Mouse (Mus musculus): ENCODE measurements at regions not wholly inside any gene's neighbourhood (a gene's known extent, or its start where the extent isn't known, plus 50 kb on each side); places are given as distances from the start of the nearest gene placed in this dataset.
A peak's percentile ranks its signal among the peaks of the same experiment; 100 is the strongest.

DNA sequence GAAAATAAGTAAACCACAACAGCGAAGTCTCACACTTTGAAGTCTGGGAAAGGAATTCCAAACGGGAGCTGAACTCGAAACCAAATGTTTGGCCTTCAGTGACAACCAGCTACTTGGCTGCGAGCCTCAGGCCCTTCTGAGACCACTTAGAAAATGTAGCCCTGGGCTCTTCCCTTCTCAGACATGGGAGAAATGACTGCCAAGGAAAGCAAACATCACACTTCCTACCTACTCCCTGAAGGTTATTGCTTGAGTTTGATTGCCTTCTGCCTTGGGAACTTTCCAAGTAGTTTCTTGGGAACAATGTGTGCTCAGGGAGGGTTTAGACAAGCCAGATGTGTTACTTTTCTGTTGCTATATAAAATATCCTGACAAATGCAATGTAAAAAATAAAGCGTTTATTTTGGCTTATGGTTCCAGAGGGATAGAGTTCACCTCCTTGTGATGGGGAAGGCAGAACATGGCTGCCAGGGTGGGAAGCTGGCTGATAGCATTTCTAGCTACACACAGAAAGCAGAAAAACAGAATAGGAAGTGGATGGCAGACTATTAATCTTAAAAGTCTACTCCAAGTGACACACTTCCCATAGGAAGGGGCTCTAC, 194.8 kb upstream of the Rack1 start:
- peak; percentile 21 for DNase-seq (ENCODE audit: low read depth, low spot score)

DNA sequence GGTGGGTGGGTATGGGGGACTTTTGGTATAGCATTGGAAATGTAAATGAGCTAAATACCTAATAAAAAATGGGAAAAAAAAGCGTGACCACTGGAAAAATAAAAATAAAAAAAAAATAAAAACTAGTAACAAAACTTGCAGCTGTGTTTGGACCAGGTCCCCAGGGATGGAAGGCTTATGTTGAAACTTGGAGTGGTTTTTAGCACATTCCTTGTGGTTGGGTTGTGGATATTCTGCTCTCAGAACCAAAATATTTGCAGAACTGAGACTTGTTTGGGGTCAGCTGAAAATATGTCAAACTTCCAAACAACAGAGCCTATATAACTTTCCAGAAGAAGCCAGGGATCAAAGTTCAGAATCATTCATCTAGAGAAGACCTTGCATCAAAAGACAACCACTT, 199.0 kb upstream of the Rack1 start:
- DNase-seq (ENCODE audit: low read depth, low spot score), result no peak

DNA sequence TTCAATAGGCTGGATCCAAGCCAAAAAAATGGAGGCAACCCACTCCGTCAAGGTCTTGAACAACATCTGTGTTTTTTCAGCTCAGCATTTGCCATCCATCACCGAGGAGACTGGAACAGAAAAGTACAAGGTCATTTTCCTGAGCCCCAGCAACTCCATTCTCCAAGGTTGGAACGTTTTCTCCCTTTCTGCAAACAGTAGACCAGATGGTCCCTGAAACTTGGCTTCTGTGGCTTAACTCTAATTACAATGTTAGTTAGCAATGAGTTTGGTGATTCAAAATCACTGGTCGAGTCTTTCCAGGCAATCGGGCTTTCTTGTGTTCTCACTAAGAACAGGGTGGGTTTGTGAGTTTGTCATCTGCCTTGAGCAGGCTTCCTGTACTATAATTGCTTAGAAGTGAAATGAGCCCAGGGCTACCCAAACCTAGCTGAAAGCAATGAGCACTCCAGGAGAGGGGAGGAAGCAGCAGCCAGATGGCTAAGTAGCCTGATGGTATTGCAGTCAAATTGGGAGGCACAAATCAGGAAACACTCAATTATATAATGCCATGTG, 200.5 kb upstream of the Rack1 start:
- DNase-seq (ENCODE audit: low read depth, low spot score), result peak; percentile 22

DNA sequence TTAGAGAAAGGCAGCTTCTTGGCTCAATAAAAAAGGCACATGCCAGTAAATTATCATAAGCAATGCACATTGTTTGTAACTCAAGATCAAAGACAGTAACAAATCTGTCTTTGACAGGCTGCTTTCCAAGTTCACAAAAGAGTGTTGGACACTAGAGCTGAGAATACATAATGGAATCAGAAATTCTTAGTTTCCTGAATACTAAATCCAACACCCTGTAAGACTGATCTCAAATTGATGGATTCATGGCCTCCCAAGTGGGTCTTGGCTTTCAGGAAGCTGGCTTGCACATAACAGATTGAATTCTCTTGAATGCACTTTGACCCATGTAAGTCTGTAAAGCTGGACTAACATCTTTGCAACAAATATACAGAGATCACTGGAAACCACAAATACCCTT, 201.1 kb upstream of the Rack1 start:
- no peak for DNase-seq (ENCODE audit: low read depth, low spot score)

DNA sequence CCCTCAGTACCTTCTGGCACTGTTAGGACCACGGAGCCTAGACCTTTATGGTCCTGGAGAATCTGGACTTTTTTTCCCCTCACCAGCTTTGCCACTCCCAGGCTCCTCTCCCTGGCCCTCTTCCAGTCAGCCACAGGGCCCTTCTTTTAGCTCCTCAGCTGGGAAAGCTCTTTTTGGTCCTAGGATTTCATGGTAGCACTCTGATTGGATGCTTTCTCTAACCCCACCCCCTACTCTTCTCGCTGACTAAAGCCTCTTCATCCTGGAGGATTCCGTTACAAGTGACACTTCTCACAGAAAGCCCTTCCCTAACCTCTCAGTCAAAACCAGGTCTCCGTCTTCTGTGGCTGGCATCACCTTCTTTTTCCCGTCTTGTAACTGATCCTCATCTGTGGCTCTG, 205.7 kb upstream of the Rack1 start:
- DNase-seq (ENCODE audit: low read depth, low spot score), result no peak

DNA sequence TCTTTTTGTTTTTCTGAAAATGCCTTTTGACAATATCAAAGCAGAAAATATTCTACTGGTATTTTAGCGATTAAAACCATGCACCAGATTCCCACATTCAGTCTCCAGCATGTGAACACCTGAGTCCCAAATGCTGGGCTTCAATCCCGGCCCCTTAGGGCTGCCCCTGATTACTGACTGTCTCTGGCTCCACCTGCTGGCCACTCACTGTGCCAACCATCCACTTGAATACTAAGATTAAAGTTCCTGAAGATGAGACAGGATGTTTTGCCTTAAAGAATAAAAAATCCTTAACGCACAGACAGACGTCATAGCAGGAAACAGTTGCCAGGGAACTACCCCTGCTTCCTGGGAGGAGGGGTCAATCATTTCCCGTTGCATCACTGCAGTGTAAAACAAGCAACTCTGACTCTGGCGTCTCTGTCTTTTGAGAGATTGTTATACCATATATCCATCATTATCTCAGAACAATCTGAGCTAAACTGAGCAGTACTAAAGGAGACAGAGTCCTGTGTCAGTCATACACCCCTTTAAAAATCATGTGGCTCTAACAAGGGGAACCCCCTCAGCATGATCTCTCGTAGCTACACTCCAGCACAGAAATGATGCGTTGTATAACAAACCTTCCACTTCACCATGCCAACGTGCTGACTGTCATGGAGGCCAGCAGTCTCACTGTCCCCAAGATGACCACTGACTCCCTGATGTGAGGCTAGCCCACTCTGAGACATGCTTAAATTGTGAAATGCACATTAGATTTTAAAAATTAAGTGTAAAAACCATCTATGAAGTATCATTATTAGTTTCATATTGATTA, 211.1 kb upstream of the Rack1 start:
- DNase-seq (ENCODE audit: low read depth, low spot score), result peak; percentile 15

DNA sequence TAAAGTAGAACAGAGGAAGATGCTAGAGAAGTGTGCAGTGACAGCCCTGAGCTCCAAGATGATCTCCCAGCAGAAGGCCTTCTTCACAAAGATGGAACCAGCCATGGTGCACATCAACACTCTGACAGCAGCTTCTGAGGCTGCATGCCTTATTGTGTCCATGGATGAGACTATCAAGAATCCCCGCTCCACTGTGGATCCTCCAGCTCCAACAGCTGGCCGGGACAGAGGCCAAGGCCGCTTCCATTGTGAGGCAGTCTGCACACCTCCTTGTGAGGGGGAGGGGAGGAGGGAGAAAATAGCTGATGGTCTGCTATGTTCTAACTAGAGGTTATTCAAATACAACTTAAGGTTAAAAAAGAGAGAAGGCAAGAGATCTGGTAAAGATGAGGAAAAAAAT, 231.4 kb upstream of the Rack1 start:
- no peak for DNase-seq (ENCODE audit: low read depth, low spot score)

DNA sequence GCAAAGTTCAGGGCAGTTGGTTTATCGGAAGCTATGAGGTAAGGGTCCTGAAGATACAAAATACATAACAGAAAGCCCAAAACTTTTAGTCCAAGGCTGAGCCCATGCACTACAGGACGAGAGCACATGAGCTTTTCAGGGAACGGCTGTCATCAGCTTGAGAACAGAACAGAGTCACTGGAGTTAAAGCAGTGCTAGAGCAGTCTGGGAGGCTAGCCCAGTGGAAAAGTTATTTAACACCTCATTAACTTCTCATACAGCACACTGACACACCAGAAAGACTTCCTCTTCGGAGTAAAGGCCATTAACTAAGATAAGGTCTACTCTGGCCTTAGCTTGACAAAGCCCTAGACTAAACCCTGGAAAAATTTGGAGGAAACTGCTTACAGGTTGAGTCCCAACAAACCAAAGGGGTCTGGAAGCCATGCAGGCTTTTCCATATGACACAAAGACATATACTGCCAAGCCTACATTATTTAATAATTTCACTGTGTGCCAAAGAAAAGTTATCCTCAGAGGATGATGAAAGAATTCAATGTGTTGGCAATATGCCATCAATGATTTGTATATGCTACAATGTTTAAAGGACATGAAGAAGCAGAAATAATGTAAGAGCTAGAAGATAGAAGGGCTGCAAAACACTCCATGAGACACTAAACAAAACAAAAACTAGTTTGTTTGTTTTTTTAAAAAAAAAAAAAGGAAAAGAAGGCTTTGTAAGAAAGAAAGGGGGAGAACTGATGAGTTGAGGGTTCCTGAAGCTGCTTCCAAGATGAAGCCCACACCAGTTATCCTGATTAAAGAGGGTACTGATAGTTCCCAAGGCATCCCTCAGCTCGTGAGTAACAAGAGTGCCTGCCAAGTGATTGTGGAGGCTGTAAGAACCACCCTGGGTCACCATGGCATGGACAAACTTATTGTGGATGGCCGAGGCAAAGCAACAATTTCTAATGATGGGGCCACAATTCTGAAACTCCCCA, 232.3 kb upstream of the Rack1 start:
- no peak for DNase-seq (ENCODE audit: low read depth, low spot score)

DNA sequence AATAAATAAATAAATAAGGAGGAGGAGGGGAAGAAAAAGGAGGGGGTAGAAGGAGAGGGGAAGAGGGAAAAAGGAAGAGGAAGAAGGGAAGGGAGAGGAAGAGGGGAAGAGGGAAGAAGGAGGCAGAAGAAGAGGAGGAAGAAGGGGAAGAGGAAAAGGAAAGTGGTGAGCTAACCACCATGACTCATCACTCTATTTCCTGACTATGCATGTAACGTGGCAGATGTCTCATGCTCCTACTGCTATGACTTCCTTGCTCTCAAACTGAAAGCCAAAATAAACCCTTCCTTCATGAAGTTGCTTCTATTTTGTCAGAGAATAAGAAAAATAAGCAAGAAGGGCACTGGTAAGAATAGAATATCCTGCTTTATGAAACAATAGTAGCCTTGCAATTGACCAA, 242.1 kb upstream of the Rack1 start:
- no peak for DNase-seq (ENCODE audit: low read depth, low spot score)

DNA sequence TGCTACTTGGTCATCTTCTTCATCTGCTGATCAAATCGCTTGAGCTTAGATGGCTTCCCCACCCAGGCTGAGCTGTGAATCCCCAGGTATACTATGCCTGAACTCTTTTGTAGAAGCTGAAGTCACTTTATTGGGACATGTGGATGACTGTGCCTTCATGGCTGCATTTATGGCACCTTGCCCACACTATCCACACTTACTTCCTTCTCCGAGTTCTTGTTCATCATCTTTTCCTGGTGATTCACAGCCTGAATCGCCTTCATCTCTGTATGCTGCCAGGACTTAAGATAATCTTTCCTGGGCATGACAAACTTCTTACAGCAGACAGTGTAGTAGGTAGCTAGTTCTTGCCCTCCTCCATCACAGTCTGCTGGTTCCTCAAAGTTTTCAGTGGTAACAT, 248.1 kb upstream of the Rack1 start:
- no peak for DNase-seq (ENCODE audit: low read depth, low spot score)

DNA sequence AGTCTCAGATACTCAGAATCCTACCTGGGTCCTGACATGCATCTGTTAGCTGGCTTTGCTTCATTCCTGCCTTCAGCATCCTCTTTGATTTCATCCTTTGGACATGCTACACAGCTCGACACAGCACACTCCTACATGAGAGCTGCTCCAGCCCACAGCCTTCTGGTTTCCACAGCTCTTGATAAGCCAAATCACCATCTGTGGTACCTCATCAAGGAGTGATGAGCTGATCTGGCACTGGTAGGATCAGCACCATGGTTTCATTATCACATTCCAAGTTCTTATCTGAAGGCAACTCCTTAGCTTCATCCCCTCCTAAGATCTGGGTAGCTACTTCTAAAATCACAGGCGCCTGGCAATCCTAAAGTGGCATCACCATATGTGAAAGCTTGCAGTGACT, 248.9 kb upstream of the Rack1 start:
- DNase-seq (ENCODE audit: low read depth, low spot score), result peak; percentile 83

DNA sequence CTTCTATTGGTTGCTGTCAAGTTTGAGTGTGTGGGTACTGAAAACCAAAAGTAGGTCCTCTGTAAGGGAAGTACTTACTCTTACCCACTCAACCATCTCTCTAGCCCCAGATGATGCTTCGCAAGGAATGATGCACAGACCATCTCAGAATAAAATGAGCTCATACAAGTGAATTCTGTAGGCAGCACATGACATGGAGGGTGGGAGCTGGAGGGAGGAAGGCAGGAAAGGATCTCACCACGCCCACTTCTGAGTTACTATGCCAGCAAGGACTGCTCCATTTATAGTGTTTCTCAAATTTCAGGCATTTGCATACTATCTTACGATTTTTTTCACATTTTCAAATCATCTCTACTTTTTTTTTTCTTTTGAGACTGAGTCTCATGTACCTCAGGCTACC, 273.8 kb upstream of the Rack1 start:
- DNase-seq (ENCODE audit: low read depth, low spot score), result peak; percentile 28

DNA sequence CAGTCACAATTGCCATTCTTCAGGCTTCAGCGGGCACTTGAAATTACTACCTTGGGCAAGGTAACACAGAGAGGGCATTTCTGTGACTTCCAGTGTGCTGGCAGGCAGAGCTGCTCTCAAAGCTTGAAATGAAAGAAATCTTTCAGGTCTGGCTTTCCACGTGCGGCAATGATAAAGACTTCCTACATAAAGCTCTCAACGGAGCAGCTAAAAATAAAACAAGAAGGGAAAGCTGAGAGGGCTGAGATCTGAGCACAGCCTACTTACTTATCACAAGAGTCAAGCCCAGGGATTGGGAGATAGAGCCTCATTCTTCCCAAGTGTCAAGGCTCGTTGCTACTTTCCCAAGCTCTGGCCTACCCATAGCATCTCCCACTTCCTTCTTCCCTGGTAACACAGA, 274.6 kb upstream of the Rack1 start:
- peak; percentile 29 for DNase-seq (ENCODE audit: low read depth, low spot score)

DNA sequence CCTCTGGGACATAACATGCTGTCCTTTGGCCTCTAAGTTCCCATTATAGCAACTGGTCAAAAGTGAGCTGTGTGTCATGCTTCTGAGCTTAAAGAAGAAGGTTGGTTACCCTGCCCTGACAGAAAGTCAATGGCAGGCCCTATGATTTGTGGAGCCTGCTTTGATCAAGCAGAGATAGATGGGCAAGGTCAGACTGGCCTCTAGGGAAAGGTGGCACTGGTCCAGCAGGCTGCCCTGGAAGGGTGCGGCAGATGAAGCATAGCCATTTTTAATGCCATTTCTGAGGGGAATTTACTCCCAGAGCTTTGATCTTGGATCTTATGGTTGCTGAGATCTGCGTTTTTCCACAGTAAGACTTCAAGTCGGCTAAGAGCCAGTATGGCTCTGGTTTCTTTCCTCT, 293.2 kb upstream of the Rack1 start:
- no peak for DNase-seq (ENCODE audit: low read depth, low spot score)

DNA sequence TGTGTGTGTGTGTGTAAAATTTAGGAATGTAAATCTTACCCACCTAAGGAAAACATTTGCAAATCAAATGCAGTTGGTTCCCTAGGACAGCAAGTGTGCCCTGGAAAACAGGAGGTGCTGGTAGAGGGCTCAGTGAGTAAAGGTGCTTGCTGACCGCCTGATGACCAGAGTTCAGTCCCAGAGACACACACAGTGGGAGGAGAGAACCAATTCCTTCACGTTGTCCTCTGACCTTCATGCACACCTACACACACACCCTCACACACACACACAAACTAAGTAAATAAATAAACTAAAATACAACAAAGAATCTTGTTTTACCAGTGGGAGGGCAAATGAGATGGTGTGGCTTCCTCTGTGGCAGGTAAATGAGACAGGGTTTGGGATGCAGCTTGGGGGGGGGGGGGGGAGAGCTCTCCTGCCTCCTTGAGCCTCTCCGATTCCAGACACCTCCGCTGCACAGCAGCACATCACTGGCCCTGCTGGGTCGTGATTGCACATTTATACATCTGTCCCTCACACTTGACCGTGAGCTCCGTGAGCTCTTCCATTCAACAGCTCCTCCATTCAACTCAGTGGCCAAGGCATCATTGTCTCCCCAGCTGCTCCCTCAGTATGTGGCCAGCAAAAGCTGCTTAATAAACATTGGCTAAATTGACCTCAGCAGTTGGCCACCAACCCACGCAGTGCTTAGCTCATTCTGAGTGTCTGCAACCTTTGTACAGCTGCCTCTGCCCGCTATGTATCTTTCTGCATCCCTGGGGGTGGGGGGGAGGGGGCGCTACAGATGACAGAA, 297.9 kb upstream of the Rack1 start:
- no peak for DNase-seq (ENCODE audit: low read depth, low spot score)

DNA sequence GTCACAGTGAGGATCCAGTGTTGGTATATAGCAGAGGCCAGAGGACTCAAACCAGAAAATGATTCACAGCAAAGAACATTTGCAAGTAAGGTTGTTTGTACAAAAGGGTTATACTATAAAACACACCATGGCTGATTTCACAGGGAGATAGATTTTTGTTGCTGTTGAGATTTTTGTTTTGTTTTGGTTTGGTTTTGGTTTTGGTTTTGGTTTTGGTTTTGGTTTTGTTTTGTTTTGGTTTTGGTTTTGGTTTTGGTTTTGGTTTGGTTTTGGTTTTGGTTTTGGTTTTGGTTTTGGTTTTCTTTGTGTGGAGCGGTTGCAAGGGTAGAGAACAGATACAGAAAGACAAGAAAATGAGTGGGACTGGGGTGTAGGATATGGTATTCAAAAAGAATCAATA, 301.1 kb upstream of the Rack1 start:
- no peak for DNase-seq (ENCODE audit: low read depth, low spot score)

DNA sequence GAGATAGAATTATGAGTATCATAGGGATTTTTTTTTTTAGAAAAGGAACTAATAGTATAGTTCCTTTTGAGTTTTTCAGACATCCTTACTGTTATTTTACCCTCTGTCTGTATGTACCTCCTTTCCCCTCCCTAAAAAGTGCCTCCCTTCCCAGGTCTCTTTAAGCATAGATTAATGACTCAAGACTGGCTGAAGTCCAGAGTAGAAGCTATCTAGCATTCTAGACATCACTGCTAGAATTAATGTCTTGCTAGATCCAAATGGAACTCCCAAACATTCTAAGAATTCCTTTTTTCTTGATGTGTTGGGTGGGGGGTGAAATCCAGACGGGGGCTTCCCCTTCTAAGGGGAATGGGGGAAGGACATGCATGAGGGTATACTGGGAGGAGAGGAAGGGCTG, 311.8 kb upstream of the Rack1 start:
- no peak for DNase-seq (ENCODE audit: low read depth, low spot score)

DNA sequence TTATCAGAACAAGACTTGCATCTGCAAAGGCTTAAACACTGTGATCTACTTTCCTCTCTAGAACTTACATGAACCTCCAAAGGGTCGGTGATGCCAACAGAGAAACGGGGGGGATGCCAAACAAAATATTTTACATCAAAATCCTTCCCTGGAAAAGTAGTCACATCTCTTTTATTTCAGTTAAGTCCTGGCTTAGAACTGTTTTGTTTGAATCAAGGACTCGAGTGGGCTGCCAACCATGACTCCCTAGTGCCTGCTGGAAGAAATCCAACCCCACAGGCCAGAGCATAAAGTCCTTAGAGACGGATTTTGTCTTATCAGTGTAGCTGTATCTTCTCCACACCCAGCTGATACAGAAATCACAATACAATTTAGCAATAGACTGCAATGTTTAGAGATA, 336.1 kb upstream of the Rack1 start:
- no peak for DNase-seq (ENCODE audit: low read depth, low spot score)

DNA sequence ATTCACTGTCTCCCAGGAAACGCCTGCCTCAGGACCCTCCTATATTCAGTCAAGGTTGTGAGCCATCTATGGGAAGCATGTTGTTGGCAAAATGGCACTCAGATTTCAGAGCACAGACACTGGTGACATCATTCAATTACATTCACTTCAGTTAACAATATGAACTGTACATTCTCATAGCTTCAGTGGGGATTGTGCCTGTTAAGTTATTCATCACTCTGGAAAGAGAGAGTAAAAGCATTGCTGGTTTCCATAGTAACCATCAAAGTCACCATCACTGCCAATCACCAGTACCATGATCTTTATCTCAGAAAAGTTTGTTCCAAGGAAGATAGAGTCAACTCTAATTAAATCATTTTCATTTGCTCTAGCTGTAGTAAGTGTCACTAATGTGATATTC, 350.2 kb upstream of the Rack1 start:
- DNase-seq (ENCODE audit: low read depth, low spot score), result no peak

DNA sequence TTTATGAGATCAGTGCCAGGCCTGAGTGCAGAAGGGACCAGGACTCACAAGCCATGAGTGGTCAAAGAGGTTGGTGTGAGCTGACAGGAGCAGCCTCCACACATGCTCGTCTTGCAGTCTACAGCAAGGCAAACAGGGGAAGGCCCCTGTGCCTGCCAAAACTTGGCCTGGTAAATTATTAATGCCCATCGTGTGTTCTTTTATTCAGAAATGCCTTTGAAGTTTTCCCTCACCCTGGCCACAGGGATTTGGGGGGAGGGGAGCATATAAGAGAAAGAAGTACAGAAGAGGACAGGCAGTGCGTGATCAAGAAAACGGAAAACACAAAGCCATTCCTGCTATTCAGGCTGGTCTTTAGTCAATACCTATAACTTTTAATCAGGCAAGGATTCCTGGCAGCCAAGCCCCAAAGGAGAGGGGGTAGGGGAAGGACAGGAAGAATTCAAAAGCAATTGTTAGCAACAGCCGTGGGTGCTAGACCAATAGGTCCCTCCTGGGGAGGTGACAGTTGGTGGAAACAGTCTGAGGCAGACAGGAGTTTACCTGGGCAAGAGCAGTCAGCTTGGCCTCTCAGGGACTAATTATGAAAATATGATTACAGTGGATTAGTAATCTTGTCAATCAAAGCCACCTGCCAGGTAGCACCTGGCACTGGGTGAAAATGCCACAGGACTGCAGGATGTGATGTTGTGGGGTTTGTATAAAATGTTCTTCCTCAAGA, 357.4 kb upstream of the Rack1 start:
- no peak for DNase-seq (ENCODE audit: low read depth, low spot score)

DNA sequence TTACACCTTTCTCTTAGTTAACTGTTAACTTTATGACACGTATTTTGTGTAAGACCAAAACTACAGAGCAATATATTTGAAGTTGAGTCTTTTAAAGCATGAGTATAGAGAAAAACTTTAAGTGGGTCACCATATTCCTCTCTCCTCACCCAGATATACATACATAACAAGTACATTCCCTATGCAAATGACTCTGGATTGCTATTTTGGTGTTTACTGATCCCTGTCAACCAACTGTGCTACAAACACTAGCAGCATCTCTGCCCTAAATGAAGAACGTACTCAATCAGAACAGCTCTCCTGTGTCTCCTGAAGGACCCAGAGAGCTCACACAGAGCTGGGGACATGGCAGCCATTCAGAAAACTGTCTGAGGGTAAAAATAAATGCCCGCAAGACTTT, 363.4 kb upstream of the Rack1 start:
- DNase-seq (ENCODE audit: low read depth, low spot score), result no peak
